Mouse (Mus musculus) brain, embryonic 14.5 days (tissue): ENCODE results near the gene Lnpep.

Experiments
- CTCF ChIP-seq: fragments of 200-500 bp; IDR thresholded peaks from 2 replicates; pipeline ENCODE4 v1.5.1; 2012; ENCODE audit warnings: inconsistent platforms, mild to moderate bottlenecking, moderate library complexity, borderline replicate concordance; ENCODE audit not compliant: insufficient read depth, insufficient read length; ENCODE audit errors: extremely low read depth
- POLR2A ChIP-seq: fragments of 200-500 bp; IDR thresholded peaks from 2 replicates; pipeline ENCODE4 v1.6.1; 2012; ENCODE audit warnings: mild to moderate bottlenecking, inconsistent platforms, borderline replicate concordance; ENCODE audit not compliant: poor library complexity, insufficient read depth, insufficient read length, severe bottlenecking; ENCODE audit errors: extremely low read depth

- no peak for TF ChIP-seq POLR2A
- TF ChIP-seq CTCF = no peak
These were observed 43.6 kb downstream of the Lnpep start for GRCm38 (mm10) chr17:17581234-17581633.
